Mouse (Mus musculus): ENCODE results near the gene Alg6. TPM values are rescaled to one million over a fixed set of nuclear protein-coding genes. Genes with fewer than 3 reads are reported as not detected.

Alg6 gene
- polyA plus RNA-seq, 1 experiment from 2014 or later, result 21.0 TPM

Other genes starting within 250 kb of the Alg6 start
- gene Foxd3, start 59.4 kb upstream of the Alg6 start, polyA plus RNA-seq (2015; fragmentation: Nextera tagmentation; extraction: Ambion mirVana), result 0.40 and 0.50 TPM in 2 replicates
- 11.5 and 12.4 TPM in 2 replicates for gene Efcab7, start 113.5 kb downstream of the Alg6 start, polyA plus RNA-seq (2015; fragmentation: Nextera tagmentation; extraction: Ambion mirVana)
- gene Pgm1, start 213.8 kb downstream of the Alg6 start, polyA plus RNA-seq (2015; fragmentation: Nextera tagmentation; extraction: Ambion mirVana), result 258 and 271 TPM in 2 replicates
- 28.8 and 30.5 TPM in 2 replicates for gene Itgb3bp, start 214.1 kb downstream of the Alg6 start, polyA plus RNA-seq (2015; fragmentation: Nextera tagmentation; extraction: Ambion mirVana)

Measured in intestine, embryonic 16.5 days (tissue).